Mouse (Mus musculus): ENCODE data around the gene 1700067P10Rik. TPM values are rescaled to one million over a fixed set of nuclear protein-coding genes. Genes with fewer than 3 reads are reported as not detected.

Gene 1700067P10Rik
- polyA plus RNA-seq (2012; rRNA removed) = 0.13 TPM in 2 replicates

- Histone ChIP-seq H3K27ac (ENCODE audit: insufficient read depth, low read length) (no peak within 1 kb of the TSS), H3K27me3 (ENCODE audit: control insufficient read depth, insufficient read depth, low read length) (no peaks in the 10 kb centered on the region), H3K4me3 (replicated peaks; ENCODE audit: insufficient read depth, low read depth, low read length) (no peak within 1 kb of the TSS), H3K4me1 (ENCODE audit: control insufficient read depth, insufficient read depth, low read length) (no peaks in the 10 kb centered on the region)
- DNase-seq = no peak
- TF ChIP-seq POLR2A (IDR thresholded peaks at IDR 0.05; ENCODE audit: borderline replicate concordance, insufficient read depth, low read length) (no peak), CTCF (IDR thresholded peaks at IDR 0.05; ENCODE audit: borderline replicate concordance, insufficient read depth, low read depth, low read length) (no peak)
Measured at GRCm38 (mm10) chr17:48089019-48089418, at the start of gene 1700067P10Rik. Gene 1700067P10Rik (plus strand): TSS chr17:48089319.

GRCm38 (mm10) chr17:48041351-48042287 lies 47.5 kb upstream of the 1700067P10Rik start:
- H3K27ac ChIP-seq (ENCODE audit: insufficient read depth, low read length) = no peak overlapping the region
- H3K4me1 ChIP-seq (ENCODE audit: control insufficient read depth, insufficient read depth, low read length) = no peaks in the 10 kb centered on the region
- TF ChIP-seq POLR2A (IDR thresholded peaks at IDR 0.05; ENCODE audit: borderline replicate concordance, insufficient read depth, low read length) = no peak
- no peak for TF ChIP-seq CTCF (IDR thresholded peaks at IDR 0.05; ENCODE audit: borderline replicate concordance, insufficient read depth, low read depth, low read length)
- peak; percentile 15 to 27 for DNase-seq
- WGBS = 25% methylated on average over 29 of the region's 29 CpGs
- H3K27me3 ChIP-seq (ENCODE audit: control insufficient read depth, insufficient read depth, low read length) = no peaks in the 10 kb centered on the region
- H3K4me3 ChIP-seq (replicated peaks; ENCODE audit: insufficient read depth, low read depth, low read length) = no peak overlapping the region

GRCm38 (mm10) chr17:48043154-48043880 lies 45.8 kb upstream of the 1700067P10Rik start:
- 85% methylated on average over 5 of the region's 5 CpGs for WGBS
- Histone ChIP-seq H3K27me3 (ENCODE audit: control insufficient read depth, insufficient read depth, low read length) (no peaks in the 10 kb centered on the region), H3K4me3 (replicated peaks; ENCODE audit: insufficient read depth, low read depth, low read length) (no peak overlapping the region), H3K27ac (ENCODE audit: insufficient read depth, low read length) (no peak overlapping the region), H3K4me1 (ENCODE audit: control insufficient read depth, insufficient read depth, low read length) (no peaks in the 10 kb centered on the region)
- no peak for DNase-seq
- TF ChIP-seq POLR2A (IDR thresholded peaks at IDR 0.05; ENCODE audit: borderline replicate concordance, insufficient read depth, low read length) (no peak), CTCF (IDR thresholded peaks at IDR 0.05; ENCODE audit: borderline replicate concordance, insufficient read depth, low read depth, low read length) (no peak)

- Histone ChIP-seq H3K27me3 (ENCODE audit: control insufficient read depth, insufficient read depth, low read length) (no peaks in the 10 kb centered on the region), H3K4me3 (replicated peaks; ENCODE audit: insufficient read depth, low read depth, low read length) (no peak overlapping the region), H3K27ac (ENCODE audit: insufficient read depth, low read length) (no peak overlapping the region), H3K4me1 (ENCODE audit: control insufficient read depth, insufficient read depth, low read length) (no peaks in the 10 kb centered on the region)
- DNase-seq = peak; percentile 6 to 43
- TF ChIP-seq POLR2A (IDR thresholded peaks at IDR 0.05; ENCODE audit: borderline replicate concordance, insufficient read depth, low read length) (no peak), CTCF (IDR thresholded peaks at IDR 0.05; ENCODE audit: borderline replicate concordance, insufficient read depth, low read depth, low read length) (peak; percentile 47; the same call in 1 of the 2 replicates)
- WGBS = 41% methylated on average over 4 of the region's 4 CpGs
Measured at GRCm38 (mm10) chr17:48045631-48046030, 43.5 kb upstream of the 1700067P10Rik start.

GRCm38 (mm10) chr17:48051638-48052337 lies 37.3 kb upstream of the 1700067P10Rik start:
- TF ChIP-seq CTCF (IDR thresholded peaks at IDR 0.05; ENCODE audit: borderline replicate concordance, insufficient read depth, low read depth, low read length) (no peak), POLR2A (IDR thresholded peaks at IDR 0.05; ENCODE audit: borderline replicate concordance, insufficient read depth, low read length) (no peak)
- no peak overlapping the region for H3K27ac ChIP-seq (ENCODE audit: insufficient read depth, low read length)
- 88% methylated on average over 5 of the region's 5 CpGs for WGBS

GRCm38 (mm10) chr17:48052338-48053067 lies 36.6 kb upstream of the 1700067P10Rik start:
- H3K4me3 ChIP-seq (replicated peaks; ENCODE audit: insufficient read depth, low read depth, low read length) = no peak overlapping the region

More at GRCm38 (mm10) chr17:48051638-48052337, 37.3 kb upstream of the 1700067P10Rik start:
- Histone ChIP-seq H3K27me3 (ENCODE audit: control insufficient read depth, insufficient read depth, low read length) (no peaks in the 10 kb centered on the region), H3K4me3 (replicated peaks; ENCODE audit: insufficient read depth, low read depth, low read length) (no peak overlapping the region), H3K4me1 (ENCODE audit: control insufficient read depth, insufficient read depth, low read length) (no peaks in the 10 kb centered on the region)
- no peak for DNase-seq

GRCm38 (mm10) chr17:48053646-48054045 lies 35.5 kb upstream of the 1700067P10Rik start:
- no peaks in the 10 kb centered on the region for H3K27me3 ChIP-seq (ENCODE audit: control insufficient read depth, insufficient read depth, low read length)
- TF ChIP-seq POLR2A (IDR thresholded peaks at IDR 0.05; ENCODE audit: borderline replicate concordance, insufficient read depth, low read length) = no peak
- TF ChIP-seq CTCF (IDR thresholded peaks at IDR 0.05; ENCODE audit: borderline replicate concordance, insufficient read depth, low read depth, low read length) = no peak
- H3K4me3 ChIP-seq (replicated peaks; ENCODE audit: insufficient read depth, low read depth, low read length) = no peak overlapping the region
- no peak for DNase-seq
- H3K27ac ChIP-seq (ENCODE audit: insufficient read depth, low read length) = no peak overlapping the region
- no peaks in the 10 kb centered on the region for H3K4me1 ChIP-seq (ENCODE audit: control insufficient read depth, insufficient read depth, low read length)
- WGBS = 73% methylated on average over 2 of the region's 2 CpGs

More at GRCm38 (mm10) chr17:48052338-48053067, 36.6 kb upstream of the 1700067P10Rik start:
- Histone ChIP-seq H3K27ac (ENCODE audit: insufficient read depth, low read length) (no peak overlapping the region), H3K4me1 (ENCODE audit: control insufficient read depth, insufficient read depth, low read length) (no peaks in the 10 kb centered on the region), H3K27me3 (ENCODE audit: control insufficient read depth, insufficient read depth, low read length) (no peaks in the 10 kb centered on the region)
- no peak for TF ChIP-seq CTCF (IDR thresholded peaks at IDR 0.05; ENCODE audit: borderline replicate concordance, insufficient read depth, low read depth, low read length)
- no peak for TF ChIP-seq POLR2A (IDR thresholded peaks at IDR 0.05; ENCODE audit: borderline replicate concordance, insufficient read depth, low read length)
- peak in 1 of 2 experiments; percentile 7 for DNase-seq
- 55% methylated on average over 10 of the region's 10 CpGs for WGBS

Data from cerebellum, adult 2 months (tissue).